Mouse (Mus musculus) midbrain, embryonic 15.5 days (tissue): Measurements from ENCODE around the gene Gm6401. TPM values are rescaled to one million over a fixed set of nuclear protein-coding genes. Genes with fewer than 3 reads are reported as not detected.
"Not testable (repeated sequence)": the region's sequence is repeated elsewhere in the genome, so short reads cannot be mapped to it uniquely, and the experiment has no call there.

Experiments
- ATAC-seq: fragments of 200-750 bp; cut with Nextera tagmentation; replicated peaks from 2 replicates; pipeline ENCODE4 v1.8.0; 2017; ENCODE audit warnings: moderate TSS enrichment
- H3K27ac ChIP-seq: fragments of 300-500 bp; sonication (generic); 2 replicates; pipeline ENCODE4 v1.5.1; 2015; ENCODE audit warnings: mild to moderate bottlenecking, inconsistent platforms
- H3K27me3 ChIP-seq: fragments of 300-500 bp; sonication (generic); replicated peaks from 2 replicates; pipeline ENCODE4 v1.6.1; 2015; ENCODE audit warnings: inconsistent platforms
- H3K36me3 ChIP-seq: fragments of 300-500 bp; sonication (generic); replicated peaks from 2 replicates; pipeline ENCODE4 v1.6.1; 2015; ENCODE audit warnings: inconsistent platforms
- H3K4me1 ChIP-seq: fragments of 300-500 bp; sonication (generic); 2 replicates; pipeline ENCODE4 v1.6.1; 2015; ENCODE audit warnings: inconsistent platforms
- H3K4me2 ChIP-seq: fragments of 300-500 bp; sonication (generic); 2 replicates; pipeline ENCODE4 v1.6.1; 2015; ENCODE audit warnings: inconsistent platforms, mild to moderate bottlenecking, moderate library complexity
- H3K4me3 ChIP-seq: fragments of 300-500 bp; sonication (generic); 2 replicates; pipeline ENCODE4 v1.5.1; 2015; ENCODE audit warnings: mild to moderate bottlenecking, inconsistent platforms
- H3K9ac ChIP-seq: fragments of 300-500 bp; sonication (generic); 2 replicates; pipeline ENCODE4 v1.6.1; 2015; ENCODE audit warnings: mild to moderate bottlenecking, inconsistent platforms
- H3K9me3 ChIP-seq: fragments of 300-500 bp; sonication (generic); 2 replicates; pipeline ENCODE4 v1.6.1; 2016; ENCODE audit warnings: inconsistent platforms
- WGBS: fragments of 180-500 bp; shearing (Covaris S2); methylation state at CpG from one replicate; pipeline ENCODE4 v1.1.7; 2015; ENCODE audit warnings: mixed read lengths; 5-methylcytosine and 5-hydroxymethylcytosine counted together
- polyA plus RNA-seq: library from polyadenylated mRNA; unstranded; fragments of >200 nt; fragmentation: Nextera tagmentation; extraction: Ambion mirVana; gene quantifications from 2 replicates; pipeline ENCODE4 v1.2.1, GENCODE M21; 2015

Gene Gm6401
- not detected in 2 replicates for polyA plus RNA-seq

GRCm38 (mm10) chr14:41967827-41968226 lies at the start of gene Gm6401:
TSS of gene Gm6401 (minus strand) at chr14:41967927.
- ATAC-seq, H3K9ac ChIP-seq: not testable (repeated sequence)
- 90% methylated on average over 1 of the region's 1 CpGs for WGBS

GRCm38 (mm10) chr14:41983225-41983624 lies 15.5 kb upstream of the Gm6401 start, which contains the start of gene Gm3543:
TSS of gene Gm3543 (minus strand) at chr14:41983325.
- not testable (repeated sequence) for H3K9me3 ChIP-seq, H3K36me3 ChIP-seq, H3K4me3 ChIP-seq, H3K27me3 ChIP-seq, ATAC-seq, H3K9ac ChIP-seq, H3K4me1 ChIP-seq, H3K27ac ChIP-seq, H3K4me2 ChIP-seq
- WGBS: 65% methylated on average over 1 of the region's 1 CpGs

More at GRCm38 (mm10) chr14:41967827-41968226, at the start of gene Gm6401:
- H3K4me1 ChIP-seq, H3K9me3 ChIP-seq, H3K27me3 ChIP-seq, H3K4me2 ChIP-seq, H3K36me3 ChIP-seq, H3K4me3 ChIP-seq, H3K27ac ChIP-seq: not testable (repeated sequence)

- H3K27me3 ChIP-seq, ATAC-seq, H3K4me2 ChIP-seq, H3K36me3 ChIP-seq, H3K27ac ChIP-seq, H3K4me3 ChIP-seq, H3K9ac ChIP-seq, H3K9me3 ChIP-seq, H3K4me1 ChIP-seq: not testable (repeated sequence)
- WGBS: 61% methylated on average over 3 of the region's 3 CpGs
These were observed 869 bp upstream of the Gm6401 start for GRCm38 (mm10) chr14:41968596-41968995.

GRCm38 (mm10) chr14:41964095-41964494 lies 3.6 kb downstream of the Gm6401 start:
- H3K4me1 ChIP-seq, H3K4me3 ChIP-seq, H3K9me3 ChIP-seq, H3K27me3 ChIP-seq, H3K4me2 ChIP-seq, ATAC-seq, H3K27ac ChIP-seq, H3K36me3 ChIP-seq, H3K9ac ChIP-seq: not testable (repeated sequence)
- WGBS: 73% methylated on average over 4 of the region's 4 CpGs

- 77% methylated on average over 2 of the region's 2 CpGs for WGBS
- not testable (repeated sequence) for H3K36me3 ChIP-seq, H3K4me3 ChIP-seq, H3K27ac ChIP-seq, H3K9ac ChIP-seq, H3K4me1 ChIP-seq, H3K9me3 ChIP-seq, H3K4me2 ChIP-seq, ATAC-seq, H3K27me3 ChIP-seq
These were observed 24.0 kb downstream of the Gm6401 start, which contains the start of gene 1700024B05Rik for GRCm38 (mm10) chr14:41943695-41944094. TSS of gene 1700024B05Rik (plus strand) at chr14:41943995.

- H3K27me3 ChIP-seq, H3K36me3 ChIP-seq, ATAC-seq, H3K27ac ChIP-seq, H3K4me3 ChIP-seq, H3K4me1 ChIP-seq, H3K9ac ChIP-seq, H3K9me3 ChIP-seq, H3K4me2 ChIP-seq: not testable (repeated sequence)
- WGBS: no CpG with 5 or more reads among the region's 1 CpGs
These were observed 43.1 kb downstream of the Gm6401 start, which contains the start of gene 1700049E17Rik1 for GRCm38 (mm10) chr14:41924649-41925048. TSS of gene 1700049E17Rik1 (plus strand) at chr14:41924949.

Other genes starting within 250 kb of the Gm6401 start
- gene Gm7929, start 217.3 kb downstream of the Gm6401 start, polyA plus RNA-seq: not detected in 2 replicates
- gene Gm47189, start 195.5 kb downstream of the Gm6401 start, polyA plus RNA-seq: not detected in 2 replicates
- gene Gm7980, start 60.6 kb downstream of the Gm6401 start, polyA plus RNA-seq: not detected in 2 replicates
- not detected in 2 replicates for gene 1700049E17Rik1, start 43.0 kb downstream of the Gm6401 start, polyA plus RNA-seq
- not detected in 2 replicates for gene 1700024B05Rik, start 23.9 kb downstream of the Gm6401 start, polyA plus RNA-seq
- not detected in 2 replicates for gene Gm3543, start 15.4 kb upstream of the Gm6401 start, polyA plus RNA-seq
- gene Gm7951, start 149.4 kb upstream of the Gm6401 start, polyA plus RNA-seq: not detected in 2 replicates
- not detected in 2 replicates for gene Gm17027, start 194.7 kb upstream of the Gm6401 start, polyA plus RNA-seq
- gene Gm3573, start 222.9 kb upstream of the Gm6401 start, polyA plus RNA-seq: not detected in 2 replicates